In the genomic region with DNA sequence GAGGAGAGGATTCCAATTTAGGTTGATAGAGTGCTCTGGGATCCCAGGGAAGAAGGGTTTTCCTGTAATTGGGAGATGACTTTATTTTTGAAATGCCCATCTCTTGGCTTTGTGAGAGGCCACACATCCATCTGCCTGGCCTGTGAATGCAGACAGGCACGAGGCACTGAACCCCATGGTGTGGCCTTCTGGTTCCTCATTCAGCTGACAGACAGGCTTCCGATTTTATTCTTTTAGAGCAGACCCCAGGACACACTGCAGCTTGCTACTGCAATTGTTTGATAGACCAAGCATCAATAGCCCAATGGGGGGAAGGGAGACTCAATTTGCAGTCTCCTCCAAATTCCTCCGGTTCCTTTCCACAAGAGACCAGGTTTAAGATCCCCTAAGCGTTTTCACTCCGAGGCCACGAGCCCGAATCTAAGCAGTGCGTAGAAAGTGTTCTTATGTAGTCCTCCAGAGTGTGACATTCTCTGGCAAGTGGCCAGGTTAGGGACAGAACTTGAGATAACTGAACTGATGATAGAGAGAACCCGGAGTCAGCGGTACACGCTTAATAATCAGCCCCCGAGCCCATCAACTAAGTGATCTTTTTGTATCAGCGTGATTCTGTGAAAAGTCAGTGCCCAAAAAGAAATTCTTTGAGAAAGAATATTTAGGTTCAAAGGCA, we compare ENCODE assay signal across 9 mouse cellular contexts.
DNase-seq lines count a peak whose midpoint lies in the region; ATAC-seq lines count a peak whose summit lies in the region.
"Had no signal": no experiment of that assay in that cellular context is flagged by ENCODE, and none has a peak within 500 bp of the region (broad histone marks: within the 10 kb centered on the region; RNA-seq: fewer than 3 reads in every experiment).

No protein-coding gene starts in this region.

- 16% methylated on average over 13 of the region's 13 CpGs for WGBS in forebrain, embryonic 14.5 days
- WGBS in forebrain, embryonic 16.5 days, result 13% methylated on average over 13 of the region's 13 CpGs
- 22% methylated on average over 13 of the region's 13 CpGs for WGBS in lung, embryonic 15.5 days
- 21% methylated on average over 13 of the region's 13 CpGs for WGBS in midbrain, embryonic 13.5 days
- 68% methylated on average over 13 of the region's 13 CpGs for WGBS in intestine, embryonic 16.5 days

- H3K4me1 ChIP-seq in forebrain, embryonic 14.5 days (ENCODE audit: control insufficient read depth, insufficient read depth, low read length), result no peaks in the 10 kb centered on the region
- H3K4me1 ChIP-seq in forebrain, embryonic 16.5 days (replicated peaks; ENCODE audit: control insufficient read depth, insufficient read depth, low read length), result peaks cover 8% of the 10 kb centered on the region
- peaks cover 7% of the 10 kb centered on the region; the same call in 1 of the 2 replicates for H3K4me1 ChIP-seq in lung, embryonic 15.5 days
- H3K4me1 ChIP-seq in midbrain, embryonic 13.5 days (replicated peaks), result peaks cover 24% of the 10 kb centered on the region
- H3K4me1 ChIP-seq in intestine, embryonic 16.5 days (ENCODE audit: control insufficient read depth, insufficient read depth, low read length), result no peaks in the 10 kb centered on the region
- H3K4me1 ChIP-seq: limb, embryonic 15.5 days had no signal

- no peaks in the 10 kb centered on the region for H3K27me3 ChIP-seq in forebrain, embryonic 14.5 days (replicated peaks; ENCODE audit: control insufficient read depth, insufficient read depth, low read length)
- H3K27me3 ChIP-seq in forebrain, embryonic 16.5 days (replicated peaks; ENCODE audit: control insufficient read depth, insufficient read depth, low read length), result no peaks in the 10 kb centered on the region
- no peaks in the 10 kb centered on the region for H3K27me3 ChIP-seq in lung, embryonic 15.5 days
- peaks cover 8% of the 10 kb centered on the region for H3K27me3 ChIP-seq in midbrain, embryonic 13.5 days
- no peaks in the 10 kb centered on the region for H3K27me3 ChIP-seq in intestine, embryonic 16.5 days (replicated peaks; ENCODE audit: control insufficient read depth, insufficient read depth, low read length)
- H3K27me3 ChIP-seq: limb, embryonic 15.5 days had no signal

- H3K4me3 ChIP-seq in forebrain, embryonic 14.5 days (ENCODE audit: low read depth, low read length), result no peak overlapping the region
- H3K4me3 ChIP-seq in forebrain, embryonic 16.5 days (replicated peaks; ENCODE audit: low read length), result no peak overlapping the region
- no peak overlapping the region for H3K4me3 ChIP-seq in lung, embryonic 15.5 days
- no peak overlapping the region for H3K4me3 ChIP-seq in midbrain, embryonic 13.5 days (replicated peaks)
- no peak overlapping the region for H3K4me3 ChIP-seq in intestine, embryonic 16.5 days (ENCODE audit: low read length)
- H3K4me3 ChIP-seq: limb, embryonic 15.5 days had no signal

- H3K9ac ChIP-seq in forebrain, embryonic 14.5 days (ENCODE audit: low read length), result no peak overlapping the region
- no peak overlapping the region for H3K9ac ChIP-seq in forebrain, embryonic 16.5 days (replicated peaks; ENCODE audit: low read depth, low read length)
- no peak overlapping the region for H3K9ac ChIP-seq in lung, embryonic 15.5 days
- no peak overlapping the region for H3K9ac ChIP-seq in midbrain, embryonic 13.5 days (replicated peaks)
- H3K9ac ChIP-seq in intestine, embryonic 16.5 days (ENCODE audit: low read depth, low read length), result no peak overlapping the region
- H3K9ac ChIP-seq: limb, embryonic 15.5 days had no signal

- peak; percentile 72 for DNase-seq in forebrain, embryonic 14.5 days (ENCODE audit: low spot score)
- no peak for DNase-seq in lung, postnatal 36 days
- peak; percentile 15 for DNase-seq in heart, postnatal 4 days
- DNase-seq in liver, result no peak

- no peak for ATAC-seq in forebrain, embryonic 14.5 days
- no peak for ATAC-seq in forebrain, embryonic 16.5 days
- no peak for ATAC-seq in lung, embryonic 15.5 days (ENCODE audit: borderline replicate concordance, extremely low read depth, low FRiP score, low TSS enrichment)
- peak; percentile 55; the same call in 1 of the 2 replicates for ATAC-seq in midbrain, embryonic 13.5 days
- ATAC-seq in intestine, embryonic 16.5 days, result no peak

- H3K27ac ChIP-seq in forebrain, embryonic 14.5 days (ENCODE audit: low read depth, low read length), result no peak overlapping the region
- no peak overlapping the region for H3K27ac ChIP-seq in forebrain, embryonic 16.5 days (ENCODE audit: low read length)
- H3K27ac ChIP-seq in lung, embryonic 15.5 days, result no peak overlapping the region
- H3K27ac ChIP-seq in midbrain, embryonic 13.5 days, result peak overlapping the region; percentile 68
- no peak overlapping the region for H3K27ac ChIP-seq in intestine, embryonic 16.5 days (ENCODE audit: low read length)
- H3K27ac ChIP-seq: limb, embryonic 15.5 days had no signal

- no peaks in the 10 kb centered on the region for H3K36me3 ChIP-seq in forebrain, embryonic 14.5 days (ENCODE audit: control insufficient read depth, insufficient read depth, low read length)
- H3K36me3 ChIP-seq in forebrain, embryonic 16.5 days (ENCODE audit: control insufficient read depth, insufficient read depth), result no peaks in the 10 kb centered on the region
- no peaks in the 10 kb centered on the region for H3K36me3 ChIP-seq in lung, embryonic 15.5 days
- no peaks in the 10 kb centered on the region for H3K36me3 ChIP-seq in midbrain, embryonic 13.5 days
- H3K36me3 ChIP-seq in intestine, embryonic 16.5 days (ENCODE audit: control insufficient read depth, insufficient read depth, low read length), result no peaks in the 10 kb centered on the region
- H3K36me3 ChIP-seq: limb, embryonic 15.5 days had no signal

- no peak overlapping the region for H3K4me2 ChIP-seq in forebrain, embryonic 14.5 days (ENCODE audit: low read length)
- no peak overlapping the region for H3K4me2 ChIP-seq in forebrain, embryonic 16.5 days (ENCODE audit: low read length)
- 0 out of 2 replicates have a peak overlapping the region, but pooled peaks have one; percentile 15 for H3K4me2 ChIP-seq in lung, embryonic 15.5 days
- peak overlapping the region; percentile 21; the same call in 1 of the 2 replicates for H3K4me2 ChIP-seq in midbrain, embryonic 13.5 days (replicated peaks)
- no peak overlapping the region for H3K4me2 ChIP-seq in intestine, embryonic 16.5 days (ENCODE audit: low read depth, low read length)
- H3K4me2 ChIP-seq: limb, embryonic 15.5 days had no signal

- H3K9me3 ChIP-seq in forebrain, embryonic 14.5 days (replicated peaks; ENCODE audit: control insufficient read depth, low read length), result no peaks in the 10 kb centered on the region
- no peaks in the 10 kb centered on the region for H3K9me3 ChIP-seq in forebrain, embryonic 16.5 days (ENCODE audit: control insufficient read depth, low read length)
- no peaks in the 10 kb centered on the region for H3K9me3 ChIP-seq in lung, embryonic 15.5 days
- H3K9me3 ChIP-seq in midbrain, embryonic 13.5 days, result no peaks in the 10 kb centered on the region
- no peaks in the 10 kb centered on the region for H3K9me3 ChIP-seq in intestine, embryonic 16.5 days (ENCODE audit: control insufficient read depth, low read length)
- H3K9me3 ChIP-seq: limb, embryonic 15.5 days had no signal

Comparison
In these comparisons a context has a peak if more than half of its experiments do, and no peak if none do; other contexts are left out.
1. DNase-seq: peak in forebrain, embryonic 14.5 days (single experiment) and heart, postnatal 4 days (single experiment); none in lung, postnatal 36 days (single experiment) and liver (single experiment).
2. H3K4me2 ChIP-seq: peak in lung, embryonic 15.5 days (single experiment) and midbrain, embryonic 13.5 days (single experiment); none in forebrain, embryonic 14.5 days (single experiment), forebrain, embryonic 16.5 days (single experiment) and intestine, embryonic 16.5 days (single experiment).